Mouse (Mus musculus): Measurements from ENCODE around the gene Socs7. TPM values are rescaled to one million over a fixed set of nuclear protein-coding genes. Genes with fewer than 3 reads are reported as not detected.

Socs7 gene
- polyA plus RNA-seq, 1 experiment from 2014 or later = 2.4 TPM

DNA sequence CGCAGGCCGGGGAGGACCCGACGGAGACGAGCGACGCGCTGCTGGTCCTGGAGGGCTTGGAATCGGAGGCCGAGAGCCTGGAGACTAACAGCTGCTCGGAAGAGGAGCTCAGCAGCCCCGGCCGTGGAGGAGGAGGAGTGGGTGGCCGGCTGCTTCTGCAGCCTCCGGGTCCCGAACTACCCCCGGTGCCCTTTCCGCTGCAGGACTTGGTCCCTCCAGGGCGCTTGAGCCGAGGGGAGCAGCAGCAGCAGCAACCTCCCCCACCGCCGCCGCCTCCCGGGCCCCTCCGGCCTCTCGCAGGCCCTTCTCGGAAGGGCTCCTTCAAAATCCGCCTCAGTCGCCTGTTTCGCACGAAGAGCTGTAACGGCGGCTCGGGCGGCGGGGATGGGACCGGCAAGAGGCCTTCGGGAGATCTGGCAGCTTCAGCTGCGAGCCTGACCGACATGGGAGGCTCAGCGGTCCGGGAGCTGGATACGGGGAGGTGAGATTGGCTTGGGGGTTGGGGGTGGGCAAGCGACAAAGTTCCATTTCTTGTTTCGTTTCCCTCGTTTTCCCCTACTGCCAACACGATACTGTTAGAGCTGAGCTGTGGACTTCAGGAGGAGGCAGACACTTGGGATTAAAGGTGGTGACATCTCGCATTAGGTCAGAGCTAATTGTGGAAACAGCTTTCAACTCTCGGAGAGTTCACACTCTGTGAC, 742 bp downstream of the Socs7 start:
- 0 out of 2 replicates have a peak, but pooled peaks have one; percentile 9 for ATAC-seq (replicated peaks; ENCODE audit: insufficient number of reproducible peaks, low FRiP score, low TSS enrichment, low read depth)
- Histone ChIP-seq H3K4me1 (ENCODE audit: control insufficient read depth, insufficient read depth, low read length) (no peaks in the 10 kb centered on the region), H3K27me3 (ENCODE audit: control insufficient read depth, insufficient read depth, low read length) (no peaks in the 10 kb centered on the region), H3K4me2 (ENCODE audit: low read depth, low read length) (peak overlapping the region; percentile 90), H3K4me3 (ENCODE audit: low read depth, low read length) (peak overlapping the region; percentile 100), H3K36me3 (replicated peaks; ENCODE audit: control insufficient read depth, insufficient read depth, low read depth, low read length) (no peaks in the 10 kb centered on the region; the same call in 1 of the 2 replicates), H3K9me3 (replicated peaks; ENCODE audit: control insufficient read depth, low read length) (no peaks in the 10 kb centered on the region), H3K27ac (replicated peaks; ENCODE audit: low read depth, low read length) (no peak overlapping the region; the same call in 1 of the 2 replicates), H3K9ac (replicated peaks; ENCODE audit: low read length) (peak overlapping the region; percentile 94)
- DNase-seq (ENCODE audit: low spot score) = peak; percentile 24
- under 1% methylated on average over 49 of the region's 49 CpGs for WGBS

DNA sequence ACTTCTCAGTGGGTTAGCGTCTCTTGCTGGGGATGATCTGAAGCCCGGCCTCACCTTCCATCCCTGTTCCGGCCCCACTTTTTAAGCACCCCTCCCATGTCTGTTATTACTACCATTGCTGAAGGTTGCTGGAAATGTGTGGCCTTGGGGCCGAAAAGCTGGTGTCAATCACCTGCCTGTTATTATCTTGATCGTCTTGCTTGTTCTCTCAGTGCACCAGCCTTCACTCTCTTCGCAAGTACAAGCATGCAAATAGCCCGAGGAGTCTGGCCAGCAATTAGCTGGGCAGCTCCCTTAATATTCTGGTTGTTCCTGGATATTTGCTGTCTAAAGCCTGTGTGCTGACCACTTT, 1.3 kb downstream of the Socs7 start:
- H3K9me3 ChIP-seq (replicated peaks; ENCODE audit: control insufficient read depth, low read length) = no peaks in the 10 kb centered on the region
- under 1% methylated on average over 7 of the region's 7 CpGs for WGBS
- peak overlapping the region; percentile 94 for H3K9ac ChIP-seq (replicated peaks; ENCODE audit: low read length)
- H3K4me2 ChIP-seq (ENCODE audit: low read depth, low read length) = peak overlapping the region; percentile 90
- H3K4me3 ChIP-seq (ENCODE audit: low read depth, low read length) = peak overlapping the region; percentile 100
- DNase-seq (ENCODE audit: low spot score) (peak; percentile 33), ATAC-seq (replicated peaks; ENCODE audit: insufficient number of reproducible peaks, low FRiP score, low TSS enrichment, low read depth) (no peak)
- no peak overlapping the region for H3K27ac ChIP-seq (replicated peaks; ENCODE audit: low read depth, low read length)
- no peaks in the 10 kb centered on the region; the same call in 1 of the 2 replicates for H3K36me3 ChIP-seq (replicated peaks; ENCODE audit: control insufficient read depth, insufficient read depth, low read depth, low read length)
- H3K4me1 ChIP-seq (ENCODE audit: control insufficient read depth, insufficient read depth, low read length) = no peaks in the 10 kb centered on the region
- H3K27me3 ChIP-seq (ENCODE audit: control insufficient read depth, insufficient read depth, low read length) = no peaks in the 10 kb centered on the region

DNA sequence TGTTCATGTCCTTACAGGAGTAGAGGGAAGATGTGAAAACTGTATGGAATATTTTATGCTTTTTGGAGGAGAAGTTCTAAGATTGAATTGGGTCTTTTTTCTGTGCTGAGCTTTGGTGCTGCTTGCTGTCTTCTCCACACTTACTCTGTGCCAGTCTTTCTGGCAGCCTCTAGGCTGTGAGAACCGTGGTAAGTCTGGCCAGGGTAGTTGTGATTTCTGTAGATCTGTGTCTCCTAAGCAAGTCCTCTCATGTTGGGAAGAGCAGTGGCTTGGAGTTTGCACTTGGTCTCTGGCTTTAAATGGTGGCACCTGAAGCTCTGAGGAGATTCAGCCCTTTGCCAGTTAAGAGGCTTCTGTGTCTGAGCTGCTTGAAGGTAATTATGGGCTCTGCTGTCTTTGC, 3.2 kb downstream of the Socs7 start:
- Histone ChIP-seq H3K4me2 (ENCODE audit: low read depth, low read length) (no peak overlapping the region), H3K36me3 (replicated peaks; ENCODE audit: control insufficient read depth, insufficient read depth, low read depth, low read length) (no peaks in the 10 kb centered on the region; the same call in 1 of the 2 replicates), H3K27ac (replicated peaks; ENCODE audit: low read depth, low read length) (no peak overlapping the region), H3K9ac (replicated peaks; ENCODE audit: low read length) (no peak overlapping the region), H3K27me3 (ENCODE audit: control insufficient read depth, insufficient read depth, low read length) (no peaks in the 10 kb centered on the region), H3K4me3 (ENCODE audit: low read depth, low read length) (no peak overlapping the region), H3K4me1 (ENCODE audit: control insufficient read depth, insufficient read depth, low read length) (no peaks in the 10 kb centered on the region), H3K9me3 (replicated peaks; ENCODE audit: control insufficient read depth, low read length) (no peaks in the 10 kb centered on the region)
- 64% methylated on average over 1 of the region's 1 CpGs for WGBS
- no peak for ATAC-seq (replicated peaks; ENCODE audit: insufficient number of reproducible peaks, low FRiP score, low TSS enrichment, low read depth)
- no peak for DNase-seq (ENCODE audit: low spot score)

DNA sequence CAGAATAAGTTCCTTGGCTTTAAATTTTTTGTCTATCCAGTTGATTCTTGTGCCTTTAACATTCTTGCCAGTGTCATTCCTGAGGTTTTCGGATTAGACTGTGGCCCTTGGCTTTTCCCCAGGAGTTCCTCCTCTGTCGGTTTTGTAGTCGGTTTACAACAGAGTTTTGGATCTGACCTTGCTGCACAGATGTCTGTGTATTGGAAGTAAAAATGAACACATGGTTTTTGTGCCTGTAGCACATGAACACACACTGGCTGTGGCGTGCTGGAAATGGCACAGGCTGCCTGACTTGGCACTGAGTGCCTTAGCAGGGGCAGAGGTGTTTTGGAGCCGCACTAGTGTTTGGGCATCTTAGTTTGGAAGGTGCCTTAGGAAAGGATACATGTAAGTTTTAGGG, 6.2 kb downstream of the Socs7 start:
- H3K27me3 ChIP-seq (ENCODE audit: control insufficient read depth, insufficient read depth, low read length) = no peaks in the 10 kb centered on the region
- ATAC-seq (replicated peaks; ENCODE audit: insufficient number of reproducible peaks, low FRiP score, low TSS enrichment, low read depth) (no peak), DNase-seq (ENCODE audit: low spot score) (no peak)
- no peak overlapping the region for H3K4me2 ChIP-seq (ENCODE audit: low read depth, low read length)
- no peaks in the 10 kb centered on the region for H3K9me3 ChIP-seq (replicated peaks; ENCODE audit: control insufficient read depth, low read length)
- no peak overlapping the region for H3K27ac ChIP-seq (replicated peaks; ENCODE audit: low read depth, low read length)
- H3K9ac ChIP-seq (replicated peaks; ENCODE audit: low read length) = no peak overlapping the region
- no peaks in the 10 kb centered on the region; the same call in 1 of the 2 replicates for H3K36me3 ChIP-seq (replicated peaks; ENCODE audit: control insufficient read depth, insufficient read depth, low read depth, low read length)
- H3K4me3 ChIP-seq (ENCODE audit: low read depth, low read length) = no peak overlapping the region
- 91% methylated on average over 5 of the region's 5 CpGs for WGBS
- no peaks in the 10 kb centered on the region for H3K4me1 ChIP-seq (ENCODE audit: control insufficient read depth, insufficient read depth, low read length)

DNA sequence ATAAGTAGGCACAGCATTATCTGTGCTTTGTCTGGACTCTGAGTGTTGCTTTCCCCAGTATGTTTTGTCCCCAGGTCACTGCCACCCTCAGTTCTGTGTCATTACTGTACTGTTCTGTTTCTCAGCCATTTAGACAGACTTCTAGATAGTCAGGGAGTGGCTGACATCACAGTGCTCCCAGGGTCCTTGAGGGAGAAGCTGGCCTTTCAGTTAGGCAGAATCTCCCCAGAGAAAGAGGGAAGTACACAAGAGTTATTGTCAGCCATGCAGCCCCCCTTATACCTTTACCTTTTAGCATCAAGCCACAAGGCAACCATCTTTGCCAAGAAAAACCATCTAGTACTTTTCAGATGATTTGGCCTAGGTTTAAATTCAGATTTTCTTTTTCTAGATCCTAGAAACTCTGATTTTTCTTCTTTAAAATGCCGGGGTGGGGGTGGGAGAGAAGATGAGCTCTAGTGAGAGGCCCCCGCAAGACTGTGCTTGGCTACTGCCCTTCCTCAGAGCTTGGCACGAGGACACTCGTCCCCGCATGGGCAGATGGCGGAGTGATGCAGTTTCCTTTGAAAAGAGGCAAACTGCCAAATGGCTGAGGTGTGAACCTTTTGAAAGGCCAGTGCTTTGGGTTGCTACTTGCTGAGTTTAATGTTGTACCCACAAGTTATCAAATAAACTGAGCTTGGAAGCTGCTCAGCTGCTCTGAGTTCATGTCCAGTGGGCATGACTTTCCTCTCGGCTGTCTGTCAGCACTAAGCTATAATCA, 8.2 kb downstream of the Socs7 start:
- Histone ChIP-seq H3K9ac (replicated peaks; ENCODE audit: low read length) (no peak overlapping the region), H3K36me3 (replicated peaks; ENCODE audit: control insufficient read depth, insufficient read depth, low read depth, low read length) (no peaks in the 10 kb centered on the region; the same call in none of the 2 replicates), H3K27ac (replicated peaks; ENCODE audit: low read depth, low read length) (no peak overlapping the region), H3K4me2 (ENCODE audit: low read depth, low read length) (no peak overlapping the region), H3K4me1 (ENCODE audit: control insufficient read depth, insufficient read depth, low read length) (no peaks in the 10 kb centered on the region), H3K4me3 (ENCODE audit: low read depth, low read length) (no peak overlapping the region), H3K9me3 (replicated peaks; ENCODE audit: control insufficient read depth, low read length) (no peaks in the 10 kb centered on the region), H3K27me3 (ENCODE audit: control insufficient read depth, insufficient read depth, low read length) (no peaks in the 10 kb centered on the region)
- 88% methylated on average over 7 of the region's 7 CpGs for WGBS
- ATAC-seq (replicated peaks; ENCODE audit: insufficient number of reproducible peaks, low FRiP score, low TSS enrichment, low read depth) (no peak), DNase-seq (ENCODE audit: low spot score) (no peak)

DNA sequence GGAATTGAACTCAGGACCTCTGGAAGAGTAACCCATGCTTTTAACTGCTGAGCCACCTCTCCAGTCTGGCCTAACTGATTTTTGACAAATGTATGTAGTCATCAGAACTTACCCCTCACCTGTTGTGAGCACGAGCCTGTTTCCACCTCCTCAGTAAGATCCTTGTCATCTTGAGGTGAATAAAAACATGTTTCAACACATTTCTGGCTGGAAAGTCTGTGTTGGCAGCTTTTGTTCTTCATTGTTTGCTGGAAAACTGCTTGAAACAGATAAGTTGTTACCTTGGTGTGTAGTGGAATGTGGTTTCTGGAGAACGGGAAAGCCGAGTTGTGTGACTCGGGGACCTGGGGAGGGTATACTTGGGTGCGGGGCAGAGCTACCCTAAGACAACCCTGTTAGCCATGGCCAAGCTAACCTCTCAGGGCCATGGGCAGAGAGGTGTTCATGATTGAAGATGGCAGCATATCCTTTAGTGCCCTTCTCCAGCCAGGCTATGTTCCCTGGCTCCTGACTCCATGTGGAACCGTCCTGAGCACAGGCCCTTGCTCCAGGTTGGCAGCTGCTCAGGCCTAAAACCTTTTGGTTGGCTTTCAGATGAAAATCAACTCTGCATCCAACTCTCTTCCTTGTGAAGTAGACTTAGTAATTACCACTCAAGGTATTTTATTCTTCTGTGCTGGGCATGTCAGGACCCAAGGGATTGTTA, 10.0 kb downstream of the Socs7 start:
- no peak overlapping the region for H3K4me2 ChIP-seq (ENCODE audit: low read depth, low read length)
- H3K9ac ChIP-seq (replicated peaks; ENCODE audit: low read length) = no peak overlapping the region
- WGBS = 92% methylated on average over 6 of the region's 6 CpGs
- no peak overlapping the region for H3K4me3 ChIP-seq (ENCODE audit: low read depth, low read length)
- H3K27ac ChIP-seq (replicated peaks; ENCODE audit: low read depth, low read length) = no peak overlapping the region
- DNase-seq (ENCODE audit: low spot score) (no peak), ATAC-seq (replicated peaks; ENCODE audit: insufficient number of reproducible peaks, low FRiP score, low TSS enrichment, low read depth) (no peak)
- H3K4me1 ChIP-seq (ENCODE audit: control insufficient read depth, insufficient read depth, low read length) = no peaks in the 10 kb centered on the region
- H3K27me3 ChIP-seq (ENCODE audit: control insufficient read depth, insufficient read depth, low read length) = no peaks in the 10 kb centered on the region
- H3K36me3 ChIP-seq (replicated peaks; ENCODE audit: control insufficient read depth, insufficient read depth, low read depth, low read length) = no peaks in the 10 kb centered on the region; the same call in none of the 2 replicates
- no peaks in the 10 kb centered on the region for H3K9me3 ChIP-seq (replicated peaks; ENCODE audit: control insufficient read depth, low read length)

DNA sequence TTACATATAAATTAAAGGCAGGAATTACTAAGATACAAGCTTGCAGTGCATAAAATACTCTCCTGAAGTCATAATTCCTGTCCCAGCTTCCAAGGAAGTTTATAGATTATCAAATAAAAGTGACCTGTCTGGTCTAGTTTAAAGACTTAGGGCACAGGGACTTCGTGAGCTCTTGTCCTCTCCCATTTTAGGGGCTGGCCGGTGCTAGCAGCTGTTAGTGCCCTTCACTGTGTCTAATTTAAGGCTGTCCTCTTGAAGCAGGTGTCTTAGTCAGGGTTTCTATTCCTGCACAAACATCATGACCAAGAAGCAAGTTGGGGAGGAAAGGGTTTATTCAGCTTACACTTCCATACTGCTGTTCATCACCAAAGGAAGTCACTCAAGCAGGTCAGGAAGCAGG, 11.1 kb downstream of the Socs7 start:
- H3K27ac ChIP-seq (replicated peaks; ENCODE audit: low read depth, low read length) = no peak overlapping the region
- ATAC-seq (replicated peaks; ENCODE audit: insufficient number of reproducible peaks, low FRiP score, low TSS enrichment, low read depth) (no peak), DNase-seq (ENCODE audit: low spot score) (no peak)
- no peak overlapping the region for H3K4me2 ChIP-seq (ENCODE audit: low read depth, low read length)
- H3K9ac ChIP-seq (replicated peaks; ENCODE audit: low read length) = no peak overlapping the region
- 78% methylated on average over 2 of the region's 2 CpGs for WGBS
- no peaks in the 10 kb centered on the region for H3K4me1 ChIP-seq (ENCODE audit: control insufficient read depth, insufficient read depth, low read length)
- no peaks in the 10 kb centered on the region for H3K9me3 ChIP-seq (replicated peaks; ENCODE audit: control insufficient read depth, low read length)
- peaks cover 1% of the 10 kb centered on the region for H3K36me3 ChIP-seq (replicated peaks; ENCODE audit: control insufficient read depth, insufficient read depth, low read depth, low read length)
- H3K4me3 ChIP-seq (ENCODE audit: low read depth, low read length) = no peak overlapping the region
- no peaks in the 10 kb centered on the region for H3K27me3 ChIP-seq (ENCODE audit: control insufficient read depth, insufficient read depth, low read length)
